Mouse (Mus musculus) adrenal gland, postnatal 36 days (tissue): ENCODE measurements around the gene Tom1l2. TPM values are rescaled to one million over a fixed set of nuclear protein-coding genes. Genes with fewer than 3 reads are reported as not detected.

Experiments
- DNase-seq, 2 experiments: peaks; one replicate each; pipeline ENCODE4 v3.0.0; 2021; ENCODE audit warnings: mixed read lengths in 1 of 2
- microRNA-seq: library from miRNA; unstranded; fragments of <30 nt; microRNA quantifications from one replicate; pipeline ENCODE4 v1.2.0, GENCODE M21; 2021
- total RNA-seq, 2 experiments: library from RNA; stranded (reverse); gene quantifications; 2 replicates each; pipeline ENCODE4 v1.2.3; 2021

Gene Tom1l2
- total RNA-seq, 2 experiments from 2014 or later = 69.7 to 87.6 TPM

GRCm38 (mm10) chr11:60176975-60177657, 175.6 kb downstream of the Tom1l2 start:
- DNase-seq = no peak

Small RNAs within 50 kb of the gene (microRNA-seq; reads per million reads assigned to microRNA genes)
- gene Gm27711 (not detected), gene Mir6921 (1.5 reads per million), gene Mir6922 (1.7 reads per million)

Other genes with a start within 250 kb of the Tom1l2 start
- 10 to 100 TPM; 43.9 to 46.7 TPM for gene Rai1, start 247.9 kb downstream of the Tom1l2 start, total RNA-seq
- gene Srebf1, start 130.3 kb downstream of the Tom1l2 start, total RNA-seq = 100 to 1,000 TPM; 160 to 181 TPM
- gene Drc3, start 424 bp upstream of the Tom1l2 start, total RNA-seq = 1 to 10 TPM; 1.5 to 1.8 TPM
- 10 to 100 TPM; 49.6 to 52.0 TPM for gene Gid4, start 64.2 kb upstream of the Tom1l2 start, total RNA-seq
- 10 to 100 TPM; 62.0 to 66.5 TPM for gene Atpaf2, start 65.6 kb upstream of the Tom1l2 start, total RNA-seq
- gene Drg2, start 101.7 kb upstream of the Tom1l2 start, total RNA-seq = 10 to 100 TPM; 65.2 to 70.3 TPM
- under 1 TPM; 0.03 to 0.10 TPM for gene Myo15, start 116.4 kb upstream of the Tom1l2 start, total RNA-seq
- 100 to 1,000 TPM in 1 of 2 experiments, 10 to 100 TPM in 1; 93.3 to 119 TPM for gene Alkbh5, start 183.5 kb upstream of the Tom1l2 start, total RNA-seq